Mouse (Mus musculus) limb, embryonic 14.5 days (tissue): ENCODE data around the gene Gadd45gip1. TPM values are rescaled to one million over a fixed set of nuclear protein-coding genes. Genes with fewer than 3 reads are reported as not detected.
A peak's percentile ranks its signal among the peaks of the same experiment; 100 is the strongest.

ENCODE experiments used
- ATAC-seq: fragments of 200-750 bp; cut with Nextera tagmentation; 2 replicates; pipeline ENCODE4 v1.8.0; 2017; ENCODE audit warnings: low read depth, moderate number of reproducible peaks, moderate TSS enrichment; ENCODE audit not compliant: low FRiP score
- DNase-seq: peaks from one replicate; pipeline ENCODE4 v3.0.0-alpha.2; 2015; ENCODE audit warnings: low spot score
- H3K27ac ChIP-seq: fragments of 300-500 bp; sonication (generic); replicated peaks from 2 replicates; pipeline ENCODE4 v1.5.1; 2014; ENCODE audit warnings: low read depth, mild to moderate bottlenecking, low read length, moderate library complexity, mixed read lengths
- H3K27me3 ChIP-seq: fragments of 300-500 bp; sonication (generic); 2 replicates; pipeline ENCODE4 v1.6.1; 2014; ENCODE audit warnings: low read length, mixed read lengths; ENCODE audit not compliant: control insufficient read depth, insufficient read depth
- H3K36me3 ChIP-seq: fragments of 300-500 bp; sonication (generic); 2 replicates; pipeline ENCODE4 v1.6.1; 2014; ENCODE audit warnings: mild to moderate bottlenecking, low read length, moderate library complexity, mixed read lengths; ENCODE audit not compliant: control insufficient read depth, insufficient read depth
- H3K4me1 ChIP-seq: fragments of 300-500 bp; sonication (generic); 2 replicates; pipeline ENCODE4 v1.6.1; 2014; ENCODE audit warnings: antibody characterized with exemption, low read length, mixed read lengths; ENCODE audit not compliant: control insufficient read depth, insufficient read depth
- H3K4me2 ChIP-seq: fragments of 300-500 bp; sonication (generic); replicated peaks from 2 replicates; pipeline ENCODE4 v1.6.1; 2014; ENCODE audit warnings: low read depth, mild to moderate bottlenecking, low read length, moderate library complexity; ENCODE audit not compliant: severe bottlenecking
- H3K4me3 ChIP-seq: fragments of 300-500 bp; sonication (generic); replicated peaks from 2 replicates; pipeline ENCODE4 v1.5.1; 2014; ENCODE audit warnings: low read length
- H3K9ac ChIP-seq: fragments of 300-500 bp; sonication (generic); 2 replicates; pipeline ENCODE4 v1.6.1; 2014; ENCODE audit warnings: mild to moderate bottlenecking, low read depth, low read length, moderate library complexity; ENCODE audit not compliant: severe bottlenecking
- H3K9me3 ChIP-seq: fragments of 300-500 bp; sonication (generic); 2 replicates; pipeline ENCODE4 v1.6.1; 2016; ENCODE audit warnings: low read length; ENCODE audit not compliant: control insufficient read depth
- POLR2A ChIP-seq: fragments of 200-500 bp; IDR thresholded peaks from 2 replicates; pipeline ENCODE4 v1.8.0; 2012; ENCODE audit warnings: inconsistent platforms, mild to moderate bottlenecking, moderate library complexity, borderline replicate concordance; ENCODE audit not compliant: insufficient read depth, insufficient read length; ENCODE audit errors: extremely low read depth
- WGBS: fragments of 180-500 bp; shearing (Covaris S2); extraction: QIAGEN DNeasy Blood & Tissue Kit; methylation state at CpG from one replicate; pipeline ENCODE4 v1.1.7; 2014; 5-methylcytosine and 5-hydroxymethylcytosine counted together
- polyA plus RNA-seq, 2 experiments: library from polyadenylated mRNA; depleted of rRNA in 1 of 2; stranded (reverse) in 1 of 2; unstranded in 1 of 2; fragments of >200 nt; fragmentation: Nextera tagmentation in 1 of 2; extraction: Ambion mirVana in 1 of 2; gene quantifications; 2 replicates each; pipeline versions ENCODE4 v1.2.1 to v1.2.3; 2012 to 2014

Gadd45gip1 gene
- polyA plus RNA-seq, 2 experiments: 44.9 to 45.6 TPM

- no peaks in the 10 kb centered on the region for H3K9me3 ChIP-seq
- H3K9ac ChIP-seq: peak overlapping the region; percentile 92
- peak overlapping the region; percentile 71 for H3K27ac ChIP-seq
- ATAC-seq (peak; percentile 4; the same call in 1 of the 2 replicates), DNase-seq (no peak)
- H3K36me3 ChIP-seq: peaks cover 46% of the 10 kb centered on the region
- peak overlapping the region; percentile 65 for H3K4me2 ChIP-seq
- no peaks in the 10 kb centered on the region for H3K27me3 ChIP-seq
- H3K4me1 ChIP-seq: peaks cover 20% of the 10 kb centered on the region; the same call in 1 of the 2 replicates
- WGBS: 1% methylated on average over 30 of the region's 30 CpGs
- H3K4me3 ChIP-seq: peak overlapping the region; percentile 79
- TF ChIP-seq POLR2A: no peak
Measured at GRCm38 (mm10) chr8:84846094-84846721, 14.9 kb downstream of the Gadd45gip1 start.

DNA sequence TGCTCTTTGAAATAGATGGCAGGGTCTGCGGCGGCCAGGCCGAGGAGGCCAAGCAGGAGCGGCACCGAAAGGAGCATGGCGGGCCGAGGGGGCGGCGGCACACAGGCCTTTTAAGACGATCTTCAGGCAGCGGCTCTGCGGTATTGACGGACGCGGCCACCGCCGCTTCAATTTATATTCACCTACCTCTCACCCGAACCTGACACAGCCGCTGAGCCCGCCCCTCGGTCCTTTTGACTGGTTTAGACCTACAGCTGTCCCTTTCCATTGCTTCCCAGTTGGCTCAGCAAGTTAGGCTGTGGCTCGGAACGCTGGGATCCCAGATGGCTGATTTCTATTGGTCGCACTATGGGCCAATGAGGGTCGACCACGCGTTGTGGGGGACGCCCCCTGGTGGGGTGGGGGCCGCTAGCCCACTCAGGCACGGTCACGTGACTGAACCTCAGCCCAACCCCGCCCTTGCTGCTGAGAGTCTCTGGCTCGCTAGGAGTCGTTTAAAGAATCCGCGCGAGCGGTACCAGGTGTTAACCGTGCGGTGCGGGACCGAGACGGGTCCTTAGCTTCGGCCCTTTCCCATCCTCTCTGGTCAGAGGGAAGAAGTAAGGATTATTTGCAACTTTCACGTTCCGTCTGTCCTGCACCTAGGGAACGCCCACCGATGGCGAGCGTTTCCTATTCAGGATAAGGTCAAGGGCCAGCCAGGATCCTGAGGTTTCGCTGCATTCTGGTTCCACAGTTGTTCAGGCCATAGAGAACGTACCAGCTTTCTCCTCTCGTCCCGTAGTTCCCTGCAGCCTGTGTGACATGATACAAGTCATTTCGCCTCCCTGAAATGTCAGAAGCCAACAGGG lies 15.6 kb downstream of the Gadd45gip1 start, which contains the start of gene Calr:
TSS of gene Calr (minus strand) at position 213 of the 851 bp plus-strand sequence.
- peak; percentile 100 for DNase-seq
- Histone ChIP-seq H3K4me1 (peaks cover 20% of the 10 kb centered on the region; the same call in 1 of the 2 replicates), H3K27me3 (no peaks in the 10 kb centered on the region), H3K9me3 (no peaks in the 10 kb centered on the region), H3K36me3 (peaks cover 39% of the 10 kb centered on the region), H3K27ac (peak within 1 kb of the TSS; percentile 76), H3K9ac (peak within 1 kb of the TSS; percentile 92), H3K4me2 (peak within 1 kb of the TSS; percentile 74), H3K4me3 (peak within 1 kb of the TSS; percentile 79)
- under 1% methylated on average over 54 of the region's 55 CpGs for WGBS
- peak; percentile 98 for TF ChIP-seq POLR2A
- ATAC-seq: peak; percentile 99

DNA sequence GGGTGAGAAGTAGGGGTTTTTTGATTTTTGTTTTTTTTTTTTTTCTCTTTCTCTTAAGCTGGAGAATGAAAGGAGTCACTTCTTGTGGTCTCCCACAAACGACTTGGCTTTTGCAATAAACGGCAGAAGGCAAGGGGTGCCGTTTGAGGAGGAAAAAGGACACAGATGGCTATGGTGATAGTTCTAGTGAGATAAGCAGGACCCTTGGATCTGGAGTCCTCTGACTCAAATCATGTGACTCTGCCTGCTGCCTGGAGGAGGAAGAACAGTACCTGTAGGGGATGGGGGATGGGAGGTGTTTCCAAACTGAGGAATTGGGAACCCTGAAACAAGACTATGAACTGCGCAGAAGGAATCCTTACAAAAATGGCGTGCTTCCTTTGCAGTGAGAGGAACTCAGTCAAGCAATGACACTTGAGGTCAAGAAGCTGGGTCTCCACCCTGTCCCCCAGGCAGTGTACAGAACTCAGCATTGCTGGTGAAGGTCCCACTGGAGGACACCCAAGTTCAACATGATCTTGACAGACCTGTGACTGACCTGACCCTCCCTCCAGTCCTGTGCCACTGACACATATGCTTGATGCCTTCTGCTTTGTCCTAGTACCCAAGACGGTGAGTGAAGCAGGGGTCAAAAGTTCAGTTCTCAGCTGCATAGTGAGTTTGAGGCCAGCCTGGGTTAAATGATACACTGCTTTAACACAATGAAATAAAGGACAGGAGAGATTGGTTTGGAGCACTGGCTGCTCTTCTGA lies 16.5 kb downstream of the Gadd45gip1 start:
- ATAC-seq: no peak
- Histone ChIP-seq H3K9ac (peak overlapping the region; percentile 63), H3K4me3 (peak overlapping the region; percentile 79), H3K4me1 (peaks cover 20% of the 10 kb centered on the region; the same call in 1 of the 2 replicates), H3K4me2 (peak overlapping the region; percentile 74), H3K27me3 (no peaks in the 10 kb centered on the region), H3K36me3 (peaks cover 29% of the 10 kb centered on the region), H3K27ac (peak overlapping the region; percentile 76), H3K9me3 (no peaks in the 10 kb centered on the region)
- 41% methylated on average over 6 of the region's 6 CpGs for WGBS
- no peak for TF ChIP-seq POLR2A
- no peak for DNase-seq

- H3K36me3 ChIP-seq: peaks cover 23% of the 10 kb centered on the region
- ATAC-seq (no peak), DNase-seq (no peak)
- H3K27ac ChIP-seq: no peak overlapping the region
- no peak for TF ChIP-seq POLR2A
- H3K27me3 ChIP-seq: no peaks in the 10 kb centered on the region
- H3K9me3 ChIP-seq: no peaks in the 10 kb centered on the region
- no peak overlapping the region for H3K9ac ChIP-seq
- H3K4me2 ChIP-seq: peak overlapping the region; percentile 85
- H3K4me1 ChIP-seq: peaks cover 11% of the 10 kb centered on the region
- H3K4me3 ChIP-seq: peak overlapping the region; percentile 87
- 94% methylated on average over 3 of the region's 3 CpGs for WGBS
Measured at GRCm38 (mm10) chr8:84856434-84856833, 25.1 kb downstream of the Gadd45gip1 start.

DNA sequence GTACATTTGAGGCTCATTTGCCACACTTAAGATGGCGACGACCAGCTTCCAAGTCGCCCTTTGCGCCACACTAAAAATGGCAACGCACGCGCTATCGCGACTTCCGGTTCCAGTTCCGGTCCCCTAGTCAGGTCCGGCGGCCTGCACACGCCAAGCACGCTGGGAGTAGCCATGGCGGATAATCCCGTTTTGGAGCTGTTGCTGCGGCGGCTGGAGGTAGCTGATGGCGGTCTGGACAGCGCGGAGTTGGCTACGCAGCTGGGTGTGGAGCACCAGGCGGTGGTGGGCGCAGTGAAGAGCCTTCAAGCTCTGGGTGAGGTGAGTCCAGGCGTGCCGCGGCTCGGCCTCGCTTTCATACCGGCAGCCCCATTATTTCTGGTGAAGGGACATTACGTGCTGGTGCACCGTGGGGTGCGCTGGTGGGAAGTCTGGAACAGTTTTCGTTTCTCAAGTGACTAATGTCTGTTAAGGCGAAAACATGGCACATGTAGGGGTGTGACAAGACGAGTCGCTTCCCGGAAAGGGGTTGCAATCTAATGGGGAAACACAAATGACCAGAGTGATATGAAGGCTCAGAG lies 25.6 kb downstream of the Gadd45gip1 start, which contains the start of gene Farsa:
TSS of gene Farsa (plus strand) at position 126 of the 578 bp plus-strand sequence.
- Histone ChIP-seq H3K36me3 (peaks cover 28% of the 10 kb centered on the region), H3K9me3 (no peaks in the 10 kb centered on the region), H3K4me3 (peak within 1 kb of the TSS; percentile 87), H3K27ac (peak within 1 kb of the TSS; percentile 68), H3K4me1 (peaks cover 11% of the 10 kb centered on the region), H3K4me2 (peak within 1 kb of the TSS; percentile 85), H3K27me3 (no peaks in the 10 kb centered on the region), H3K9ac (peak within 1 kb of the TSS; percentile 78)
- 3% methylated on average over 39 of the region's 39 CpGs for WGBS
- TF ChIP-seq POLR2A: peak; percentile 96; the same call in 1 of the 2 replicates
- DNase-seq: peak; percentile 93
- ATAC-seq: peak; percentile 91
